Mouse (Mus musculus): ENCODE measurements around the gene Rtp3. TPM values are rescaled to one million over a fixed set of nuclear protein-coding genes. Genes with fewer than 3 reads are reported as not detected.

Rtp3 gene
- 1 to 10 TPM; 2.9 to 3.8 TPM for total RNA-seq (2021)
- long read RNA-seq, experiment 1, result 0 reads
- long read RNA-seq, experiment 2, result 0 reads

- peak; percentile 59 to 84 for DNase-seq
Measured at GRCm38 (mm10) chr9:110990204-110990603, at the start of gene Rtp3. TSS of gene Rtp3 (minus strand) at chr9:110990583.

- peak in 1 of 2 experiments; percentile 12 for DNase-seq
Measured at GRCm38 (mm10) chr9:111039966-111040365, 49.6 kb upstream of the Rtp3 start.

GRCm38 (mm10) chr9:111033717-111034116 is 43.3 kb upstream of the Rtp3 start:
- DNase-seq, result no peak

GRCm38 (mm10) chr9:111026791-111027190 is 36.4 kb upstream of the Rtp3 start:
- DNase-seq, result no peak

GRCm38 (mm10) chr9:111019022-111019421 is 28.6 kb upstream of the Rtp3 start, which contains the start of gene Ltf:
TSS of gene Ltf (plus strand) at chr9:111019271.
- no peak for DNase-seq

- DNase-seq, result no peak
Measured at GRCm38 (mm10) chr9:111015658-111016057, 25.3 kb upstream of the Rtp3 start.

GRCm38 (mm10) chr9:111012041-111012440 is 21.7 kb upstream of the Rtp3 start:
- no peak for DNase-seq

- DNase-seq, result peak in 1 of 2 experiments; percentile 23
Measured at GRCm38 (mm10) chr9:111011550-111011949, 21.2 kb upstream of the Rtp3 start.

GRCm38 (mm10) chr9:111009763-111010162 is 19.4 kb upstream of the Rtp3 start:
- DNase-seq, result no peak

- DNase-seq, result no peak
Measured at GRCm38 (mm10) chr9:111006544-111006943, 16.2 kb upstream of the Rtp3 start.

GRCm38 (mm10) chr9:111003279-111003678 is 12.9 kb upstream of the Rtp3 start:
- DNase-seq, result no peak

GRCm38 (mm10) chr9:111001621-111002020 is 11.2 kb upstream of the Rtp3 start:
- DNase-seq, result no peak

GRCm38 (mm10) chr9:110999856-111000255 is 9.5 kb upstream of the Rtp3 start:
- peak; percentile 55 to 68 for DNase-seq

GRCm38 (mm10) chr9:110999056-110999455 is 8.7 kb upstream of the Rtp3 start:
- no peak for DNase-seq

GRCm38 (mm10) chr9:110997245-110997644 is 6.9 kb upstream of the Rtp3 start:
- DNase-seq, result peak; percentile 84 to 88

GRCm38 (mm10) chr9:110994716-110995172 is 4.4 kb upstream of the Rtp3 start:
- DNase-seq, result peak; percentile 83 to 91

- DNase-seq, result no peak
Measured at GRCm38 (mm10) chr9:110993281-110993709, 2.9 kb upstream of the Rtp3 start.

- DNase-seq, result no peak
Measured at GRCm38 (mm10) chr9:110989543-110989942, 840 bp downstream of the Rtp3 start.

- no peak for DNase-seq
Measured at GRCm38 (mm10) chr9:110989141-110989540, 1.2 kb downstream of the Rtp3 start.

GRCm38 (mm10) chr9:110988078-110988477 is 2.3 kb downstream of the Rtp3 start:
- DNase-seq, result no peak

- no peak for DNase-seq
Measured at GRCm38 (mm10) chr9:110987331-110987730, 3.1 kb downstream of the Rtp3 start.

- DNase-seq, result no peak
Measured at GRCm38 (mm10) chr9:110985951-110986350, 4.4 kb downstream of the Rtp3 start.

GRCm38 (mm10) chr9:110985541-110985940 is 4.8 kb downstream of the Rtp3 start:
- DNase-seq, result no peak

GRCm38 (mm10) chr9:110984096-110984495 is 6.3 kb downstream of the Rtp3 start:
- DNase-seq, result no peak

GRCm38 (mm10) chr9:110982351-110982750 is 8.0 kb downstream of the Rtp3 start:
- no peak for DNase-seq
